Mouse (Mus musculus) erythroblast, embryonic 14.5 days (primary cell): ENCODE results near the gene Coro7.

Experiments used
- GATA1 ChIP-seq: IDR thresholded peaks from 2 replicates; pipeline ENCODE4 v1.6.1; 2012; ENCODE audit warnings: low read length, inconsistent platforms, mixed read lengths
- TAL1 ChIP-seq: IDR thresholded peaks from 3 replicates; pipeline ENCODE4 v1.6.1; 2012; ENCODE audit warnings: low read length, inconsistent platforms, mixed read lengths

GRCm38 (mm10) chr16:4658781-4659245 lies 20.8 kb downstream of the Coro7 start:
- TF ChIP-seq TAL1 (no peak), GATA1 (no peak)
